Mouse (Mus musculus) neutrophil, adult 5-6 weeks (primary cell): ENCODE results near the gene Cfap97d1. TPM values are rescaled to one million over a fixed set of nuclear protein-coding genes. Genes with fewer than 3 reads are reported as not detected.

Experiments
- ATAC-seq: fragments of 151-379, 151-347 bp; 2 replicates; pipeline ENCODE4 v1.8.0; 2017; ENCODE audit warnings: mild to moderate bottlenecking, moderate TSS enrichment; ENCODE audit not compliant: insufficient number of reproducible peaks, poor library complexity, low FRiP score, severe bottlenecking; ENCODE audit errors: extremely low read depth
- total RNA-seq: library from RNA; stranded (forward); fragments of 200-1000 nt; gene quantifications from 2 replicates; pipeline ENCODE4 v1.2.3, GENCODE M21; 2017

Gene Cfap97d1
- total RNA-seq: not detected in 2 replicates

DNA sequence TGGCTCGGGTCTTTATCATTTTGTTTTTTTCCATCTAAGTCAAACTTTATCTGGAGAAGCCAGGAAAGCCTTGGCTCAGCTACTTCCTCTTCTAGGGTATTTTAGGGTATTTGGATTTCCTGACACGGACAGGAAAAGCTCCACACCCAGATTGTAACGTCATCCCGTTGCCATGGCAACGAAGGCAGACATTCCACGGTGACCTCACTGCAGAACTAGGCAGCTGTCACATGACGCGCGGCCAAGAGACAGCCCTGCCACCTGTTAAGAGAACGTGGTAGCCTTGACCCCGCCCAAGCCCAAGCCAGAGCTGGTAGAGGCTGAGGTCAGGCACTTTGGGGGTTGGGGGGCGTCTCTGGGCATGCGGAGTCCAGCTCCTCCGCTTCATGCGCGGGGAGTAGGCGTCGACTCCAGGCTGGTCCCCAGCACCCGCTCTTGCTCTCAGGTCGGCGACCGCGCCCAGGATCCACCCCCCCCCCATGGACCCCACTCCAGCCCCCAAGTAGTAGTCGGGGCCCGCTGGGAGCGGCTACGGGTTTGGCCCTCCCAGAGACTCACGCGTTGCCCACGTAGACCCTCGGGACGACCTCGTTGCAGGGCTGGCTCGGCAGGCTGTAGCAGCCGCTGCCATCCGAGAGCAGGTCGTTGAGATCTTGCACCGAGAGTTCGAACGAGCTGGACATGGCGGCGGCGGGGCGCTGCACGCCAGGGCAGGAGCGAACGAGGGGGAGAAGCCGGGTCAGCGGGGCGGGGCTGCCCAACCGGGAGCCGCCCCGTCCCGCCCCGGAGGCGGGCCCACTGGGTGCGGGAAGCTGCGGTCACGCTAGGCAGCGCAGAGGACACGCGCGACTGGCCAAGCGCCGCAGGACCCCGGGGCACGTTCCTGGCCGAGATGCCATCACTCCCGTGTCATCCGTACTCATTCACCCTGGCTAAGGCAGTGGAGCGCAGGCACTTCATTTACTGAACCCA is at the start of gene Cfap97d1:
Cfap97d1 (plus strand) TSS at position 226 of the 972 bp plus-strand sequence.
- peak; percentile 64 for ATAC-seq

DNA sequence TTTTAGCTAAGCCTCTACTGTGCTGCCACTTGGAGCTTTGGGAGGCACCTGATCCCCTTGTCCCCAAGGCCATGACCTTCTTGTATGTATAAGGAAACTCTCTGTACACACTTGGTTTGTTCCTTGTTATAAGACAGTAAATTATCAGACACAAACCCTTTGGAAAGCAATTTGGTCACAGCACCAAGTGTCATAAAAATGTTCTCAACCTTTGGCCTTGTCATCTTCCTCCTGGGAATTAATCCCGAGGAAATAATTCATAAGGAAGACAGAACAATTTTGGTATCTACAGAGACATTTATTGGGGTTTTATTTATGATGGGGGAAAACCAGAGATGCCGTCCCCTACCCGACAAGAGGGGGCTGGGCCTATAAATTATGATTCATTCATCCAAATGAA is 48.3 kb upstream of the Cfap97d1 start:
- ATAC-seq: no peak

- no peak for ATAC-seq
Observed at GRCm38 (mm10) chr11:101936421-101936820, 47.7 kb upstream of the Cfap97d1 start.

- ATAC-seq: no peak
Observed at GRCm38 (mm10) chr11:101937108-101937507, 47.0 kb upstream of the Cfap97d1 start.

DNA sequence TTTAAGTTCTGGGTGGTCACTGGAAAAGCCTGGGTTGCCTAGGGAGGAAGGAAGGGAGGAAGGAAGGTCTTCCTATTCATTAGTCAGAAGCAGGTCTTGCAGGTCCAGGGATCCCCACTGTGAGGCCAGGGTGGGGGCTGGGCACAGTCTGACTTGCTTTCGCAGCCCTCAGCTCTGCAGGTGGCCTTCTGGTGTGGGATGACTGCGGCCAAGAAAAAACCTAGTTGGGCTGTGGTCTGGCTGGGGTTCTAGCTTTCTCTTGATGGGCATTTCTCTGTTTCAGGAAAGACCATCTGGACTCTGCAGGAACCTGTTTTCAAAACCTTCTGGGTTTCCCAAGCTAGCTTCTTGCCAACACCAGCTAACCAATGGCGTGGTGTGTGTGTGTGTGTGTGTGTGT is 41.0 kb upstream of the Cfap97d1 start:
- ATAC-seq: no peak

DNA sequence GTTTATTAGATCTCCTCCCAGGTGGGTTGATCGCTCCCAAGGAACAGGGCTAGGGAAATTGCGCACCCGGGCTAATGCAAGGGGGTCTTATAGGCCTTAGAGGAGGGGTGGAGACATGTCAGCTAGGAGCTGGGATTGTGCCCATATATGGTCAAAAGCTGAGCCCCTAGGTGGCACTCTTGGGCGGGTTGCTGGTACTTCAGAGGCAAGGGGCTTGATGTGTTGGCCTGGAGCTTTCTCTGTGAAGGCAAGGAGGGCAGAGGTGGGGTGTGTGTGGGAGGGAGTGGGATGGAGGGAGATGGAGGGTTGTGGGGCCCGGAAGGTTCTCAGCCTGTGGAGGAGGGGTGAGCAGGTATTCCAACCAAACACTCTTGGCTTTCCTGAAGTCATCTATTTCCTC is 37.6 kb upstream of the Cfap97d1 start:
- ATAC-seq: no peak

DNA sequence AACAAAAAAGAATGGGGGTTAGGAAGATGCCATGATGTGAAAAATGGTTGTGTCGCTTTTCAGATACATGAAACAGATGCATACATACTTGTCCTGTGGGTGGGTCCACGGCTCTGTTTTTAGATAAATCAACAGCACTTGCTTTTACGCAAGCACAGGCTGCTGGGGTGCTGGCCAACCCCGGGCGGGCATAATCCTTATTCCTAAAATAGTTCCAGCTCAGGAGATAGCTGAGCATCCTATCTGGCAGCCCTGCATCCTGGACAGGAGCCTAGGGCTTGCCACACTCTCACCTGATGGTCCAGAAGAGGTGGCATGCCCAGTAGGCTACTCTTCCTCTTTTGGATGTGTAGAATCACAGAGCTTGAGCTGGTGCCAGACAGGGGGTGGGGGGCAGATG is 34.1 kb upstream of the Cfap97d1 start:
- no peak for ATAC-seq

GRCm38 (mm10) chr11:101952541-101953341 is 31.3 kb upstream of the Cfap97d1 start:
- ATAC-seq: peak; percentile 35; the same call in 1 of the 2 replicates

DNA sequence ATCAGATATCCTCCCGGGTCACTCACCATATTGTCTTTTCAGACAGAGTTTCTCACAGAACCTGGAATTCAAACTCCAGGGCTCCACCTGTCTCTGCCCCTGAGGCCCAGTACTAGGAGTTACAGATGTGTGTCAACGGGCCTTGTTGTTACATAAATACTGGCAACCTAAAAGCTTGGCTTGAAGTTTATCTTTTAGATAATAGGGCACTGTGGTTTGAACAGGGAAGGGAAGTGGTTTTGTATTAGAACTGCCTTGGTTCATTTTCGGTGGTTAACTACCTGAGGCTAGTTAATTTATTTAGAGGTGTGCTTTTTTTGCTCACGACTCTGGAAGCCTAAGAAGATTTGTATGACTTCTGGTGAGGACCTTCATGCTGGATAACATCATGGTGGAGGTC is 30.6 kb upstream of the Cfap97d1 start:
- no peak for ATAC-seq

GRCm38 (mm10) chr11:101957476-101957875 is 26.6 kb upstream of the Cfap97d1 start:
- ATAC-seq: no peak

DNA sequence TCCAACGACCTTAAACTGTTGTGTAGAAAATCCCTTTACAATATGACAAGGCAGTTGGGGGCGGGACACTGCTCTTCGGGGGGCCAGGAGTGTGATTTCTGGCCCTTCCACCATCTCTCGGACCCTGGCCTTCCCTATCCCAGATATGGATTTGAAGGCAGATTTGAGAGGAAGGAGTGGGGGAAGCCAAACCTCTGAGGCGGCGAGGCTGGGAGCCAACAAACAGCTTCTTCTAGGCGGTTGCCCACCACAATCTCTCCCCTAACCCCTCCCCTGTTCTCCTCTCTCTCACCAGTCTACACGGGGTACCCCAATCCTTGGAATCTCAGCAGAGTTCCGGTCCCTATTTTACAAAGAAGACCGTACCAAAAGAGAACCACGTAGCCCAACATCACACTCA is 21.0 kb upstream of the Cfap97d1 start:
- ATAC-seq: no peak

GRCm38 (mm10) chr11:101963473-101964291 is 20.4 kb upstream of the Cfap97d1 start:
- ATAC-seq: no peak

DNA sequence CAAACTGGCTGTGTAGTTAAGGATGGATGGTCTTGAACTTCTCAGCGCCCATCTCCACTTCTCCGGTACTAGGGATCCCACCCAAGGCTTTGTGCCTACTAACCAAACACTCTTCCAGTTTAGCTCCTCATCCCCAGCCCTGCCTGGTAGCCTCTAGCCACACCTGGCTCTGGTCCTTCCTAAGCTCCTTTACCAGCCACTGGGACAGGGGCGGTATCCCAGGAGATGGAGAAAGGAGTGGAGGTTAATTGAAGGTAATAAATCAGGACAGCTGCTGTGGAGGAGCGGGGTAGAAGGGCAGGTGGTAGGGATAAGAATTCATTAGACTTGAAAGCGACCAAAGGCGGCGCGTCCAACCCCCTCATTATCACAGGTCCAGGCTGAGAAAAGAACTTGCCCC is 19.4 kb upstream of the Cfap97d1 start:
- ATAC-seq: no peak

GRCm38 (mm10) chr11:101965553-101965952 is 18.5 kb upstream of the Cfap97d1 start:
- no peak for ATAC-seq

DNA sequence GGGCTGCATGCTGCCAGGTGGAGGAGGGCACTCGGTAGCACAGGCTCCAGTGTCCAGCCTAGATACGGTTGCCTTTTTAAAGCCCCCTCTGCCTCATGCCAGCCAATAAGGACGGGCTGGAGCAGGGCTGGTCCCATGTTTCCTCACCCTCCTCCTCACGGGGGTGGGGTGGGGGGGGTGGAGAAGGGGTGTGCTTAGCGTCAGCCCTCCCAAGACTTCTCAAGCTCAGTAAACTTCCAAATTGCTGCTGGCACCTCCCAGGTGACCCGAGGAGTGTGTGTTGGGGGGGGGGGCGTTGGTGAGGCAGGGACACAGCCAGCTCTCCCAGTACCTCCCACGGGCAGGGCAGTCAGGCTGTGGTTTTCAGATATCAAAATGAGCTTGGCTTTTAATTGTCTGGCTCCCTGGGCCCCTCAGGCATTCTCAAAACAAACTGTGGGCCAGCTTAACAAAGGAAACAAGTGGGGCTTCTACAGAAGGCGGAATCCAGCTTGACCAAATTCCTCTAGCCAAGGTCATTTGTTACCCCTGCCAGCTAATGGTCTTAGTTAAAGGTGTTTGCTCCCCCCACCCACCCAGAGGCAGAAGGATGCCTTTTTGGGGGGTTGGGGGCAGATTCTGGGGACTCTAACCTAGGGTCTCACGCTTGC is 17.0 kb upstream of the Cfap97d1 start, which contains the start of gene Sost:
Sost (minus strand) TSS at position 51 of the 650 bp plus-strand sequence.
- no peak for ATAC-seq

- ATAC-seq: no peak
Observed at GRCm38 (mm10) chr11:101968311-101968710, 15.8 kb upstream of the Cfap97d1 start.

DNA sequence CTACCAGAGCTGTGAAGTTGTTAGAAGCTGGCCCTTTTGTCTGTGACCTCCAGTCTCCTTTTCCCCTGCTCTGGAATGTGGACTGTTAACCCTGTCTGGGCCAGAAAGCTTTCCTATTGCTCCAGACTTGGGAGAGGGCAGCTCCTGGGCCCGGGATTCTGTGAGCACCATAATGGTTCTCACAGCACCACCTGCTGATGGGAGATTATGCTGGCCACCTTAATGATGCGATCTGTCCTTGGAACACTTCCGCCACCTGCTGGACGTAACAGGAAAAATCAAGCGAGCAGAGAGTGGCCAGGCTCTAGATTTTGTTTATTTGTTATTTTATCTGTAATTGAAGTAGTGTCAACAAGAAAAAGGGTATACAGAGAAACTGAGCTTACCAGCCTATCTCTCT is 15.3 kb upstream of the Cfap97d1 start:
- peak; percentile 74 for ATAC-seq

DNA sequence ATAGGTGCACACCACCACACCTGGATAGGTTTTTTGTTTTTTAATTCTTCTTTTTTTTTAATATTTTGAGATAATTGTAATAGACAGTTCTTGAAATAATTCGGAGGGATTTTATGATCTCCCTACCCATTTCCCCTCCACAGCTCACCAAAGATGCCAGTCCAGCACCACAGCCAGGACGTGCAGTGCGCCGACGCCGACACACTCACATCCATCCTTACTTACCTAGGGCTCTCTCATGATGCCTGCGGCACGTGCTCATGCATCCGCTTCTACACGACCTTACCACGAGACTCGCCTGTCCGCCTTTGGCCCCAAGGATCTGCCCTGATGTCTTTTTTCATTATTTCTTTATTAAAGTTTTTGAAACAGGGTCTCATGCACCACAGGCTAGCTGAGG is 14.2 kb upstream of the Cfap97d1 start:
- no peak for ATAC-seq
